Mouse (Mus musculus) testis, adult 2 months (tissue): ENCODE data around the gene Slc48a1. TPM values are rescaled to one million over a fixed set of nuclear protein-coding genes. Genes with fewer than 3 reads are reported as not detected.

Source experiments
- H3K27ac ChIP-seq: fragments of 200-500 bp; 2 replicates; pipeline ENCODE4 v1.5.1; 2012; ENCODE audit warnings: low read depth, low read length; ENCODE audit not compliant: control insufficient read depth, insufficient read depth
- H3K27me3 ChIP-seq: fragments of 200-500 bp; 2 replicates; pipeline ENCODE4 v1.6.1; 2012; ENCODE audit warnings: mild to moderate bottlenecking, low read length, moderate library complexity; ENCODE audit not compliant: control insufficient read depth, insufficient read depth
- H3K36me3 ChIP-seq: fragments of 200-500 bp; 2 replicates; pipeline ENCODE4 v1.6.1; 2012; ENCODE audit warnings: mild to moderate bottlenecking, low read length; ENCODE audit not compliant: control insufficient read depth, insufficient read depth
- H3K4me1 ChIP-seq: fragments of 200-500 bp; 2 replicates; pipeline ENCODE4 v1.6.1; 2012; ENCODE audit warnings: low read length; ENCODE audit not compliant: control insufficient read depth, insufficient read depth
- H3K4me3 ChIP-seq: fragments of 200-500 bp; 2 replicates; pipeline ENCODE4 v1.5.1; 2012; ENCODE audit warnings: low read depth, mild to moderate bottlenecking, low read length, moderate library complexity, mixed read lengths; ENCODE audit not compliant: control insufficient read depth
- CTCF ChIP-seq: fragments of 200-500 bp; IDR thresholded peaks from 2 replicates; pipeline ENCODE4 v1.5.1; 2012; ENCODE audit warnings: low read depth, mild to moderate bottlenecking, inconsistent platforms, low read length, moderate library complexity; ENCODE audit not compliant: control insufficient read depth, insufficient read depth, insufficient replicate concordance
- POLR2A ChIP-seq: fragments of 200-500 bp; IDR thresholded peaks from 2 replicates; pipeline ENCODE4 v1.6.1; 2012; ENCODE audit warnings: low read depth, mild to moderate bottlenecking, inconsistent platforms, low read length, moderate library complexity; ENCODE audit not compliant: control insufficient read depth
- polyA plus RNA-seq: library from polyadenylated mRNA; depleted of rRNA; stranded (reverse); fragments of >200 nt; gene quantifications from 2 replicates; pipeline ENCODE4 v1.2.3, GENCODE M21; 2012

Slc48a1 gene
- polyA plus RNA-seq, 1 experiment = 17.0 TPM

- H3K36me3 ChIP-seq = no peaks in the 10 kb centered on the region
- H3K27ac ChIP-seq = peak overlapping the region; percentile 24; the same call in 1 of the 2 replicates
- no peak for TF ChIP-seq POLR2A
- no peak for TF ChIP-seq CTCF
- H3K27me3 ChIP-seq = no peaks in the 10 kb centered on the region
- peaks cover 5% of the 10 kb centered on the region; the same call in 1 of the 2 replicates for H3K4me1 ChIP-seq
- no peak overlapping the region for H3K4me3 ChIP-seq
Observed at GRCm38 (mm10) chr15:97822545-97823228, 44.4 kb downstream of the Slc48a1 start.

GRCm38 (mm10) chr15:97823479-97823878, 45.2 kb downstream of the Slc48a1 start:
- no peaks in the 10 kb centered on the region for H3K36me3 ChIP-seq
- no peak overlapping the region for H3K27ac ChIP-seq
- H3K4me1 ChIP-seq = peaks cover 5% of the 10 kb centered on the region; the same call in 1 of the 2 replicates
- no peak overlapping the region for H3K4me3 ChIP-seq
- TF ChIP-seq CTCF = no peak
- TF ChIP-seq POLR2A = no peak
- H3K27me3 ChIP-seq = no peaks in the 10 kb centered on the region

GRCm38 (mm10) chr15:97824042-97824441, 45.7 kb downstream of the Slc48a1 start:
- TF ChIP-seq CTCF (no peak), POLR2A (no peak)
- Histone ChIP-seq H3K27me3 (no peaks in the 10 kb centered on the region), H3K36me3 (no peaks in the 10 kb centered on the region), H3K4me3 (no peak overlapping the region), H3K4me1 (peaks cover 5% of the 10 kb centered on the region; the same call in 1 of the 2 replicates), H3K27ac (peak overlapping the region; percentile 61)

- Histone ChIP-seq H3K4me3 (no peak overlapping the region), H3K27me3 (no peaks in the 10 kb centered on the region), H3K27ac (no peak overlapping the region; the same call in 1 of the 2 replicates), H3K36me3 (no peaks in the 10 kb centered on the region), H3K4me1 (peaks cover 5% of the 10 kb centered on the region; the same call in 1 of the 2 replicates)
- TF ChIP-seq POLR2A (no peak), CTCF (0 out of 2 replicates have a peak, but pooled peaks have one; percentile 7)
Observed at GRCm38 (mm10) chr15:97825071-97825940, 47.0 kb downstream of the Slc48a1 start.

- Histone ChIP-seq H3K4me1 (peaks cover 7% of the 10 kb centered on the region), H3K36me3 (no peaks in the 10 kb centered on the region), H3K27me3 (no peaks in the 10 kb centered on the region), H3K4me3 (no peak overlapping the region), H3K27ac (no peak overlapping the region)
- TF ChIP-seq CTCF (no peak), POLR2A (no peak)
Observed at GRCm38 (mm10) chr15:97825941-97826587, 47.7 kb downstream of the Slc48a1 start.

- H3K36me3 ChIP-seq = no peaks in the 10 kb centered on the region
- TF ChIP-seq CTCF (no peak), POLR2A (no peak)
- H3K27ac ChIP-seq = no peak overlapping the region
- no peaks in the 10 kb centered on the region for H3K27me3 ChIP-seq
- peaks cover 10% of the 10 kb centered on the region for H3K4me1 ChIP-seq
- no peak overlapping the region for H3K4me3 ChIP-seq
Observed at GRCm38 (mm10) chr15:97826588-97827261, 48.4 kb downstream of the Slc48a1 start.
